ENCODE assay signal across 18 mouse cellular contexts in genomic region chr17:50131698-50132097, GRCm38 (mm10).
"Had no signal": no experiment of that assay in that cellular context is flagged by ENCODE, and none has a peak within 500 bp of the region (broad histone marks: within the 10 kb centered on the region; RNA-seq: fewer than 3 reads in every experiment).

No protein-coding gene starts in this region.

- H3K4me2 ChIP-seq: intestine, embryonic 15.5 days; limb, embryonic 12.5 days; limb, embryonic 15.5 days; liver, embryonic 11.5 days; lung, embryonic 14.5 days; midbrain, embryonic 11.5 days; stomach, embryonic 15.5 days had no signal

- H3K36me3 ChIP-seq: intestine, embryonic 15.5 days; limb, embryonic 12.5 days; limb, embryonic 15.5 days; stomach, embryonic 15.5 days had no signal

- H3K9ac ChIP-seq: intestine, embryonic 15.5 days; limb, embryonic 12.5 days; limb, embryonic 15.5 days; liver, embryonic 14.5 days; liver, postnatal 0 days; lung, embryonic 14.5 days; stomach, embryonic 15.5 days had no signal

- H3K9me3 ChIP-seq: intestine, embryonic 15.5 days; limb, embryonic 12.5 days; limb, embryonic 15.5 days; stomach, embryonic 15.5 days had no signal

- DNase-seq: left cerebral cortex, postnatal 4 days; liver, postnatal 0 days; lung, embryonic 14.5 days; midbrain, embryonic 14.5 days; right cerebral cortex, adult 18-20 months; right cerebral cortex, postnatal 14 days; right cerebral cortex, postnatal 4 days; thymus, postnatal 25 days had no signal

- H3K27ac ChIP-seq: intestine, embryonic 15.5 days; limb, embryonic 12.5 days; limb, embryonic 15.5 days; liver, embryonic 14.5 days; macrophage; stomach, embryonic 15.5 days had no signal

- ATAC-seq: intestine, embryonic 15.5 days; liver, postnatal 0 days; lung, postnatal 0 days had no signal

- H3K4me3 ChIP-seq: intestine, embryonic 15.5 days; limb, embryonic 12.5 days; limb, embryonic 15.5 days; megakaryocyte, embryonic 14.5 days; stomach, embryonic 15.5 days had no signal

- H3K27me3 ChIP-seq: intestine, embryonic 15.5 days; limb, embryonic 12.5 days; limb, embryonic 15.5 days; stomach, embryonic 15.5 days had no signal

- H3K4me1 ChIP-seq: intestine, embryonic 15.5 days; stomach, embryonic 15.5 days had no signal
